Mouse (Mus musculus): ENCODE measurements around the gene Rasal2. TPM values are rescaled to one million over a fixed set of nuclear protein-coding genes. Genes with fewer than 3 reads are reported as not detected.

The Rasal2 gene
- polyA plus RNA-seq, 1 experiment from 2014 or later, result 5.4 TPM

DNA sequence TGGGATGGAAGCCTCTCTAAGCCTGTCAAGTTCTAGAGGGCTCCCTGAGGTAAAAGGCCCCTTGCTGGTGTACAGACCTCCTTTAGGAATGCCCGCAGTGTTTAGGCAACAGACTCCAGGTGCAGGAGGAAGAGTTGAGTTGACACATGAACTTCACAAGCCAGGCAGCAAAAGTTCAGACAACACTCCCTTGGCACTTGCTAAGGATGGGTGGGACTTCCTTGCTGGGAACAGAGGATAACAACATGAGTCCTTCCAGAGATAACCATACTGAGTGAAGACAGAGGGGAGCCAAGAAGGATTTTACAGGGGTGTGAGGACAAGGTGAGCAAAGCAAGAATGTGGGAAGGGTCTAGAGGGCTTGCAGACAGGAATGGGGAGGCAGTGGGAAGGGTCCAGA is 319.8 kb downstream of the Rasal2 start:
- 75% methylated on average over 1 of the region's 1 CpGs for WGBS

GRCm38 (mm10) chr1:157092140-157092539 is 320.3 kb downstream of the Rasal2 start:
- no peaks in the 10 kb centered on the region for H3K36me3 ChIP-seq
- WGBS, result 66% methylated on average over 4 of the region's 4 CpGs
- no peaks in the 10 kb centered on the region for H3K9me3 ChIP-seq
- no peaks in the 10 kb centered on the region for H3K27me3 ChIP-seq (replicated peaks)
- ATAC-seq, result no peak
- H3K4me3 ChIP-seq (replicated peaks), result no peak overlapping the region
- no peak overlapping the region for H3K9ac ChIP-seq
- no peak overlapping the region for H3K4me2 ChIP-seq (replicated peaks)
- no peak overlapping the region for H3K27ac ChIP-seq
- no peaks in the 10 kb centered on the region for H3K4me1 ChIP-seq (replicated peaks)

More for the DNA sequence above, 319.8 kb downstream of the Rasal2 start:
- H3K4me1 ChIP-seq (replicated peaks), result no peaks in the 10 kb centered on the region
- no peak overlapping the region for H3K27ac ChIP-seq
- H3K9me3 ChIP-seq, result no peaks in the 10 kb centered on the region
- H3K27me3 ChIP-seq (replicated peaks), result no peaks in the 10 kb centered on the region
- no peak overlapping the region for H3K4me2 ChIP-seq (replicated peaks)
- no peaks in the 10 kb centered on the region for H3K36me3 ChIP-seq
- ATAC-seq, result no peak
- H3K9ac ChIP-seq, result no peak overlapping the region
- H3K4me3 ChIP-seq (replicated peaks), result no peak overlapping the region

- no peaks in the 10 kb centered on the region for H3K27me3 ChIP-seq (replicated peaks)
- WGBS, result 72% methylated on average over 3 of the region's 3 CpGs
- H3K36me3 ChIP-seq, result no peaks in the 10 kb centered on the region
- ATAC-seq, result no peak
- 0 out of 2 replicates have a peak, but pooled peaks cover 4% of the 10 kb centered on the region for H3K4me1 ChIP-seq (replicated peaks)
- H3K4me3 ChIP-seq (replicated peaks), result no peak overlapping the region
- no peak overlapping the region for H3K4me2 ChIP-seq (replicated peaks)
- no peak overlapping the region for H3K27ac ChIP-seq
- H3K9me3 ChIP-seq, result no peaks in the 10 kb centered on the region
- H3K9ac ChIP-seq, result no peak overlapping the region
Observed at GRCm38 (mm10) chr1:157090835-157091234, 321.6 kb downstream of the Rasal2 start.

DNA sequence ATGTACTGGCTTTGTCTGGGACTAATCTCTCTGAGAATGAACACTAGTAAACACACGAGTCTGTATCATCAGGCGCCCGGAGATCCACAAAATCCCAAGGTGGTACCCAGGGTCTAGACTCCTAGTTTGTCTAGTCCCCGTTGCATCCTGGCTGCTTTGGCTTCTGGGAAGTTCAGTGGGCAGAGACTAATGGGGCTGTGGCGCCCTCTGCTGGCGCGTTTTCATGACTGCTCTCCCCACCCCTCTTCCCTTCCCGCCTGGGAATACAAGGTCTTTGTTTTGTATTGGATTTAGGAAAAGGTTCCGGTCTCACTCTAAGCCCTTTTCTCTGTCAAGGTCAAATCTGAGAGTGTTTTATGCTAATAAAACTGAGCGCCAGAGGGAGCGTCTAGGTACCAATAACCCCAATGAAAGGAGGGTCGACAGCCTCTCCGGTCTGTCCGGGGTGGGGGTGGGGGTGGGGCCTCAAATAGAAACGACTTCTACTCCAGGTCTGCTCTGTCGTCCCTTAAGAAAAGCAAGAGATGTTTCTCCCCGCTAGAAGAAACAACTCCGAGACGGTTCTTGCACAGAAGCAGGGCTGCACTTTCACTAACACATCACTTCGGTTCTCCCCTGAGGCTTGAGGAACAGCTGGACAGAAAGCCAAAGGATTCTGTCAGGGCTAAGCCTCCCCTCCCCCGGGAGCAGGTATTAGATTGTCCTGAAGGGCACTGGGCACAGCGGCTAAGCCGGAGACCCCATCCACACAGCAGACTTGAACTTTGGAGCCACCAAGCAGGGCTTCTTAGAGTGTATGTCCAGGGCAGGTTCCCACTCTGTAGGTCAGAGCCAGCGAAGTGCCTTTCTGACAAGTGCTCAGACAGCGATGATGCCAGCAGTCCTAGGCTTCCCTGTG is 326.0 kb downstream of the Rasal2 start:
- Histone ChIP-seq H3K36me3 (no peaks in the 10 kb centered on the region), H3K27ac (no peak overlapping the region), H3K9me3 (no peaks in the 10 kb centered on the region), H3K9ac (peak overlapping the region; percentile 29), H3K4me3 (replicated peaks) (peak overlapping the region; percentile 41), H3K4me1 (replicated peaks) (peaks cover 7% of the 10 kb centered on the region), H3K27me3 (replicated peaks) (no peaks in the 10 kb centered on the region), H3K4me2 (replicated peaks) (peak overlapping the region; percentile 70)
- 12% methylated on average over 25 of the region's 25 CpGs for WGBS
- peak; percentile 70 for ATAC-seq

Other genes with a start within 250 kb of the Rasal2 start
- 9.3 and 11.4 TPM in 2 replicates for gene Cryzl2, start 46.0 kb upstream of the Rasal2 start, polyA plus RNA-seq (2015; fragmentation: Nextera tagmentation; extraction: Ambion mirVana)
- gene Sec16b, start 94.1 kb upstream of the Rasal2 start, polyA plus RNA-seq (2015; fragmentation: Nextera tagmentation; extraction: Ambion mirVana), result 12.1 and 12.9 TPM in 2 replicates